Mouse (Mus musculus) E14TG2a.4 (cell line): ENCODE measurements at regions not wholly inside any gene's neighbourhood (a gene's known extent, or its start where the extent isn't known, plus 50 kb on each side); places are given as distances from the start of the nearest gene placed in this dataset.

ENCODE experiments used
- CTCF ChIP-seq: conservative IDR thresholded peaks from 2 replicates; pipeline ENCODE4 v1.5.1; 2014; ENCODE audit warnings: low read length
- NANOG ChIP-seq: IDR thresholded peaks from 2 replicates; pipeline ENCODE4 v1.6.1; 2014; ENCODE audit warnings: borderline replicate concordance, low read length, mixed read lengths
- POU5F1 ChIP-seq: IDR thresholded peaks from 2 replicates; pipeline ENCODE4 v1.6.1; 2014; ENCODE audit warnings: low read length, borderline replicate concordance

- no peak for TF ChIP-seq CTCF
- TF ChIP-seq POU5F1 = no peak
- no peak for TF ChIP-seq NANOG
Measured at GRCm38 (mm10) chr15:67481733-67482132, 981.0 kb upstream of the Lrrc6 start.
